Mouse (Mus musculus): ENCODE data around the gene Pfn2. TPM values are rescaled to one million over a fixed set of nuclear protein-coding genes. Genes with fewer than 3 reads are reported as not detected.
"Not testable (repeated sequence)": the region's sequence is repeated elsewhere in the genome, so short reads cannot be mapped to it uniquely, and the experiment has no call there.

Pfn2 gene
- polyA plus RNA-seq (2012; rRNA removed), result 2.2 and 4.0 TPM in 2 replicates

- WGBS, result 1% methylated on average over 51 of the region's 52 CpGs
- DNase-seq (ENCODE audit: low read depth, low spot score), result no peak
Observed at GRCm38 (mm10) chr3:57847760-57848185, at the start of gene Pfn2. Gene Pfn2 (minus strand): TSS chr3:57848079.

DNA sequence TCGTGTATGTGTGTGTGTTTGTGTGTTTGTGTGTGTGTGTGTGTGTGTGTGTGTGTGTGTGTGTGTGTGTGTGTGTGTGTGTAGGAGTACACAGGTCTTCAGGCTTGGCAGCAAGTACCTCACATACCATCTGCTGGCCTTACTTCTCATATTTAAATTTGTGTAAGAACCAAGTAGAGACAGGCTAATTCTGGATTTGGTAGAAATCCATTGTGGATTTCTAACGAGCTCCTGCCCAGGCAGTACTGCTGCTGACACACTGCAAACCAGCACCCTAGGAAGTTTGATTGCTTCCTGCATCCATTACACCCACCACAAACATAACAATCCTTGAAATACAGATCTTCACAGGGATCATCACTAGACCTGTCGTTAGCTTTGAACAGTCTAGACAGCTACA is 35.1 kb upstream of the Pfn2 start:
- WGBS, result 71% methylated on average over 3 of the region's 3 CpGs
- DNase-seq (ENCODE audit: low read depth, low spot score), result no peak

- WGBS, result under 1% methylated on average over 94 of the region's 104 CpGs
- DNase-seq (ENCODE audit: low read depth, low spot score), result no peak
Observed at GRCm38 (mm10) chr3:57846912-57847759, 743 bp downstream of the Pfn2 start.

GRCm38 (mm10) chr3:57846662-57846911 is 1.3 kb downstream of the Pfn2 start:
- no peak for DNase-seq (ENCODE audit: low read depth, low spot score)

GRCm38 (mm10) chr3:57845786-57846661 is 1.9 kb downstream of the Pfn2 start:
- WGBS, result 61% methylated on average over 11 of the region's 11 CpGs
- no peak for DNase-seq (ENCODE audit: low read depth, low spot score)

More at GRCm38 (mm10) chr3:57846662-57846911, 1.3 kb downstream of the Pfn2 start:
- 12% methylated on average over 9 of the region's 9 CpGs for whole genome bisulfite sequencing

DNA sequence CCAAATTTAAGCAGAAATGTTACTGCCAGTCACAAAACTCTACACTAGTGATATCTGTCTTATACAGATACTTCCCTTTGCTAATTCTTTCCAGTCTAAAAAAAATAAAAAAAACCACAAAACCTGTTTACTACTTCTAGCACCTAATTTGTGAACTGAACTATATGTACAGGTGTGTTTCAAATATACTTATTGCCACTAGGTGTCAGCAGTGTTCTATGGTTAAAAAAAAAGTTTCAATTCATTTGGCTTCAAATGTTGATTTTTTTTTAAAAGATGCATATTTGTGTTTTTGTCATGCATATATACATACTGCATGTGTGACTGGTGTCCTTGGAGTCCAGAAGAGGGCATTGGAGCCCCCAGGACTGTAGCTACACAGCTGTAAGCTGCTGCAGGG is 4.1 kb downstream of the Pfn2 start:
- no peak for DNase-seq (ENCODE audit: low read depth, low spot score)

GRCm38 (mm10) chr3:57836911-57837310 is 11.0 kb downstream of the Pfn2 start:
- WGBS, result 87% methylated on average over 4 of the region's 4 CpGs
- no peak for DNase-seq (ENCODE audit: low read depth, low spot score)

DNA sequence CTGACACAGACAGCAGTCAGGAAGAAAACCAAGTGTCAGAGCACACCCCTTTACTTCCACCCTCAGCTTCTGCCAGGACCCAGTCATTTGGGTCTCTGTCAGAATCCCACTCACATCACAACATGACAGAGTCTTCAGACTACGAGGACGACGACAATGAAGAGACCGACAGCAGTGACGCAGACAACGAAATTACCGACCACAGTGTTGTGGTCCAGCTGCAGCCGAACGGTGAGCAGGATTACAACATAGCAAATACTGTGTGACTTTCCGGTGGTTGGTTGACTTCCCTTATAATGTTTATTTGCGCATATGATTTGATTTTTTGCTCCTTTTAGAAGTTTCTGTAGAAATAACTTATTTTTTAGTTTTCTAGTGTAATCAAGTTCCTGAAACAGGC is 14.3 kb downstream of the Pfn2 start:
- WGBS, result 94% methylated on average over 11 of the region's 11 CpGs
- no peak for DNase-seq (ENCODE audit: low read depth, low spot score)

GRCm38 (mm10) chr3:57825866-57826265 is 22.0 kb downstream of the Pfn2 start:
- WGBS, result 97% methylated on average over 3 of the region's 3 CpGs

GRCm38 (mm10) chr3:57815447-57815846 is 32.4 kb downstream of the Pfn2 start:
- no peak for DNase-seq (ENCODE audit: low read depth, low spot score)
- WGBS, result 88% methylated on average over 6 of the region's 6 CpGs

More at GRCm38 (mm10) chr3:57825866-57826265, 22.0 kb downstream of the Pfn2 start:
- no peak for DNase-seq (ENCODE audit: low read depth, low spot score)

- 63% methylated on average over 6 of the region's 6 CpGs for WGBS
- not testable (repeated sequence) for DNase-seq (ENCODE audit: low read depth, low spot score)
Observed at GRCm38 (mm10) chr3:57795071-57795470, 52.8 kb downstream of the Pfn2 start.

Other genes with a start within 250 kb of the Pfn2 start
- 21.8 and 22.4 TPM in 2 replicates for gene Commd2, start 196.4 kb downstream of the Pfn2 start, polyA plus RNA-seq (2012; rRNA removed)
- gene Ankub1, start 155.3 kb downstream of the Pfn2 start, polyA plus RNA-seq (2012; rRNA removed), result not detected in 2 replicates
- gene Rnf13, start 112.0 kb downstream of the Pfn2 start, polyA plus RNA-seq (2012; rRNA removed), result 19.9 and 33.8 TPM in 2 replicates

Measured in large intestine, adult 2 months (tissue).